Mouse (Mus musculus) neural tube, embryonic 11.5 days (tissue): Measurements from ENCODE around the gene Tcf12. TPM values are rescaled to one million over a fixed set of nuclear protein-coding genes. Genes with fewer than 3 reads are reported as not detected.

Experiments used
- ATAC-seq: fragments of 200-750 bp; cut with Nextera tagmentation; 2 replicates; pipeline ENCODE4 v1.8.0; 2017; ENCODE audit warnings: moderate number of reproducible peaks, mild to moderate bottlenecking, moderate TSS enrichment, moderate library complexity; ENCODE audit not compliant: insufficient read depth, low FRiP score, low TSS enrichment
- DNase-seq: peaks from one replicate; pipeline ENCODE4 v3.0.0-alpha.2; 2015; ENCODE audit warnings: low spot score
- H3K27ac ChIP-seq: fragments of 300-500 bp; sonication (generic); 2 replicates; pipeline ENCODE4 v1.5.1; 2014; ENCODE audit warnings: low read depth, mild to moderate bottlenecking, low read length
- H3K27me3 ChIP-seq: fragments of 300-500 bp; sonication (generic); 2 replicates; pipeline ENCODE4 v1.6.1; 2014; ENCODE audit warnings: mild to moderate bottlenecking, low read length, mixed read lengths; ENCODE audit not compliant: control insufficient read depth, insufficient read depth
- H3K36me3 ChIP-seq: fragments of 300-500 bp; sonication (generic); 2 replicates; pipeline ENCODE4 v1.6.1; 2014; ENCODE audit warnings: mild to moderate bottlenecking, low read length, moderate library complexity, mixed read lengths; ENCODE audit not compliant: control insufficient read depth, insufficient read depth
- H3K4me1 ChIP-seq: fragments of 300-500 bp; sonication (generic); 2 replicates; pipeline ENCODE4 v1.6.1; 2014; ENCODE audit warnings: low read length, mixed read lengths; ENCODE audit not compliant: control insufficient read depth, insufficient read depth
- H3K4me2 ChIP-seq: fragments of 300-500 bp; sonication (generic); 2 replicates; pipeline ENCODE4 v1.6.1; 2014; ENCODE audit warnings: low read depth, mild to moderate bottlenecking, moderate library complexity
- H3K4me3 ChIP-seq: fragments of 300-500 bp; sonication (generic); 2 replicates; pipeline ENCODE4 v1.5.1; 2014; ENCODE audit warnings: low read depth, low read length
- H3K9ac ChIP-seq: fragments of 300-500 bp; sonication (generic); 2 replicates; pipeline ENCODE4 v1.6.1; 2014; ENCODE audit warnings: mild to moderate bottlenecking, low read length
- H3K9me3 ChIP-seq: fragments of 300-500 bp; sonication (generic); 2 replicates; pipeline ENCODE4 v1.6.1; 2016; ENCODE audit warnings: low read length; ENCODE audit not compliant: control insufficient read depth
- WGBS: fragments of 180-500 bp; shearing (Covaris S2); extraction: QIAGEN DNeasy Blood & Tissue Kit; methylation state at CpG from one replicate; pipeline ENCODE4 v1.1.7; 2014; 5-methylcytosine and 5-hydroxymethylcytosine counted together
- polyA plus RNA-seq: library from polyadenylated mRNA; unstranded; fragments of >200 nt; fragmentation: Nextera tagmentation; extraction: Ambion mirVana; gene quantifications from 2 replicates; pipeline ENCODE4 v1.2.1, GENCODE M21; 2014

The Tcf12 gene
- polyA plus RNA-seq, 1 experiment from 2014 or later, result 209 TPM

- H3K4me3 ChIP-seq, result peak overlapping the region; percentile 57
- ATAC-seq (no peak; the same call in 1 of the 2 replicates), DNase-seq (no peak)
- H3K9ac ChIP-seq, result peak overlapping the region; percentile 88
- H3K4me2 ChIP-seq, result peak overlapping the region; percentile 94
- WGBS, result 0% methylated on average over 23 of the region's 29 CpGs
- H3K27me3 ChIP-seq, result no peaks in the 10 kb centered on the region
- no peaks in the 10 kb centered on the region for H3K9me3 ChIP-seq
- H3K4me1 ChIP-seq, result peaks cover 4% of the 10 kb centered on the region; the same call in 1 of the 2 replicates
- no peaks in the 10 kb centered on the region for H3K36me3 ChIP-seq
- H3K27ac ChIP-seq, result peak overlapping the region; percentile 91
Measured at GRCm38 (mm10) chr9:72132728-72133088, 21.0 kb upstream of the Tcf12 start.

GRCm38 (mm10) chr9:72129884-72130283 lies 18.2 kb upstream of the Tcf12 start:
- no peak for DNase-seq
- Histone ChIP-seq H3K4me2 (no peak overlapping the region), H3K4me3 (no peak overlapping the region), H3K4me1 (peaks cover 4% of the 10 kb centered on the region; the same call in 1 of the 2 replicates), H3K36me3 (no peaks in the 10 kb centered on the region), H3K9ac (no peak overlapping the region), H3K27me3 (no peaks in the 10 kb centered on the region), H3K27ac (no peak overlapping the region), H3K9me3 (no peaks in the 10 kb centered on the region)
- 87% methylated on average over 4 of the region's 4 CpGs for WGBS
- no peak for ATAC-seq

- Histone ChIP-seq H3K4me2 (no peak overlapping the region), H3K9me3 (no peaks in the 10 kb centered on the region), H3K27ac (no peak overlapping the region), H3K4me3 (no peak overlapping the region), H3K4me1 (no peaks in the 10 kb centered on the region), H3K27me3 (no peaks in the 10 kb centered on the region), H3K9ac (no peak overlapping the region), H3K36me3 (no peaks in the 10 kb centered on the region)
- 92% methylated on average over 1 of the region's 1 CpGs for WGBS
- DNase-seq (no peak), ATAC-seq (no peak)
Measured at GRCm38 (mm10) chr9:72125442-72125841, 13.8 kb upstream of the Tcf12 start.

- no peaks in the 10 kb centered on the region for H3K9me3 ChIP-seq
Measured at GRCm38 (mm10) chr9:72118490-72118889, 6.8 kb upstream of the Tcf12 start.

GRCm38 (mm10) chr9:72111004-72111621 lies 558 bp downstream of the Tcf12 start:
- Histone ChIP-seq H3K36me3 (no peaks in the 10 kb centered on the region), H3K9ac (peak overlapping the region; percentile 100), H3K4me2 (peak overlapping the region; percentile 77), H3K4me1 (peaks cover 9% of the 10 kb centered on the region; the same call in 1 of the 2 replicates), H3K27ac (peak overlapping the region; percentile 96), H3K9me3 (no peaks in the 10 kb centered on the region), H3K27me3 (no peaks in the 10 kb centered on the region), H3K4me3 (peak overlapping the region; percentile 100)
- 0% methylated on average over 78 of the region's 90 CpGs for WGBS
- peak; percentile 68 for ATAC-seq
- DNase-seq, result peak; percentile 76

More at GRCm38 (mm10) chr9:72118490-72118889, 6.8 kb upstream of the Tcf12 start:
- Histone ChIP-seq H3K4me2 (no peak overlapping the region), H3K36me3 (no peaks in the 10 kb centered on the region), H3K9ac (no peak overlapping the region), H3K27ac (no peak overlapping the region), H3K27me3 (no peaks in the 10 kb centered on the region), H3K4me1 (no peaks in the 10 kb centered on the region), H3K4me3 (no peak overlapping the region)
- DNase-seq (no peak), ATAC-seq (no peak)

- peaks cover 9% of the 10 kb centered on the region; the same call in 1 of the 2 replicates for H3K4me1 ChIP-seq
- H3K27me3 ChIP-seq, result no peaks in the 10 kb centered on the region
- DNase-seq (peak; percentile 60), ATAC-seq (peak; percentile 35; the same call in 1 of the 2 replicates)
- no peaks in the 10 kb centered on the region for H3K9me3 ChIP-seq
- WGBS, result under 1% methylated on average over 23 of the region's 23 CpGs
- peak overlapping the region; percentile 77 for H3K4me2 ChIP-seq
- H3K36me3 ChIP-seq, result no peaks in the 10 kb centered on the region
- H3K9ac ChIP-seq, result peak overlapping the region; percentile 100
- peak overlapping the region; percentile 96 for H3K27ac ChIP-seq
- H3K4me3 ChIP-seq, result peak overlapping the region; percentile 100
Measured at GRCm38 (mm10) chr9:72110627-72111003, 1.1 kb downstream of the Tcf12 start.

- Histone ChIP-seq H3K4me3 (no peak overlapping the region), H3K36me3 (no peaks in the 10 kb centered on the region), H3K27me3 (no peaks in the 10 kb centered on the region), H3K4me1 (peaks cover 3% of the 10 kb centered on the region; the same call in 1 of the 2 replicates), H3K9ac (no peak overlapping the region), H3K9me3 (no peaks in the 10 kb centered on the region), H3K27ac (no peak overlapping the region), H3K4me2 (no peak overlapping the region)
- ATAC-seq (no peak), DNase-seq (no peak)
- WGBS, result 91% methylated on average over 1 of the region's 1 CpGs
Measured at GRCm38 (mm10) chr9:72103471-72103870, 8.2 kb downstream of the Tcf12 start.

- Histone ChIP-seq H3K9ac (no peak overlapping the region), H3K27me3 (no peaks in the 10 kb centered on the region), H3K36me3 (no peaks in the 10 kb centered on the region), H3K4me1 (no peaks in the 10 kb centered on the region), H3K27ac (no peak overlapping the region), H3K9me3 (no peaks in the 10 kb centered on the region), H3K4me3 (no peak overlapping the region), H3K4me2 (no peak overlapping the region)
- DNase-seq (no peak), ATAC-seq (no peak)
- WGBS, result 87% methylated on average over 7 of the region's 7 CpGs
Measured at GRCm38 (mm10) chr9:72099945-72100685, 11.6 kb downstream of the Tcf12 start.

- 97% methylated on average over 2 of the region's 2 CpGs for WGBS
- DNase-seq, result no peak
- no peaks in the 10 kb centered on the region for H3K4me1 ChIP-seq
- no peak overlapping the region for H3K9ac ChIP-seq
- no peaks in the 10 kb centered on the region for H3K9me3 ChIP-seq
- H3K4me2 ChIP-seq, result no peak overlapping the region
- no peak for ATAC-seq
- no peaks in the 10 kb centered on the region for H3K27me3 ChIP-seq
- H3K27ac ChIP-seq, result no peak overlapping the region
- H3K4me3 ChIP-seq, result no peak overlapping the region
- H3K36me3 ChIP-seq, result no peaks in the 10 kb centered on the region
Measured at GRCm38 (mm10) chr9:72098056-72098455, 13.6 kb downstream of the Tcf12 start.
